Mouse (Mus musculus) duodenum, adult 2 months (tissue): ENCODE results near the gene Olfr486. TPM values are rescaled to one million over a fixed set of nuclear protein-coding genes. Genes with fewer than 3 reads are reported as not detected.

ENCODE experiments used
- polyA plus RNA-seq: library from polyadenylated mRNA; depleted of rRNA; stranded (reverse); fragments of >200 nt; gene quantifications from 2 replicates; pipeline ENCODE4 v1.2.3, GENCODE M21; 2012; ENCODE audit warnings: low replicate concordance; rRNA removed

Olfr486 gene
- polyA plus RNA-seq, result not detected in 2 replicates

GRCm38 (mm10) chr7:108172642-108173041, at the start of gene Olfr486:
Olfr486 (minus strand) TSS chr7:108172742.

GRCm38 (mm10) chr7:108214536-108214935, 42.0 kb upstream of the Olfr486 start, which contains the start of gene Olfr487:
Olfr487 (minus strand) TSS chr7:108214636.

GRCm38 (mm10) chr7:108159771-108160170, 12.8 kb downstream of the Olfr486 start, which contains the start of gene Olfr485:
Olfr485 (minus strand) TSS chr7:108159871.

GRCm38 (mm10) chr7:108127349-108127748, 45.2 kb downstream of the Olfr486 start, which contains the start of gene Olfr484:
Olfr484 (minus strand) TSS chr7:108127449.

Other genes starting within 250 kb of the Olfr486 start
- not detected in 2 replicates for gene Olfr473, start 242.3 kb downstream of the Olfr486 start, polyA plus RNA-seq
- not detected in 2 replicates for gene Olfr474, start 218.1 kb downstream of the Olfr486 start, polyA plus RNA-seq
- not detected in 2 replicates for gene Olfr476, start 207.9 kb downstream of the Olfr486 start, polyA plus RNA-seq
- gene Olfr477, start 186.0 kb downstream of the Olfr486 start, polyA plus RNA-seq, result not detected in 2 replicates
- gene Olfr478, start 138.8 kb downstream of the Olfr486 start, polyA plus RNA-seq, result not detected in 2 replicates
- gene Olfr479, start 122.0 kb downstream of the Olfr486 start, polyA plus RNA-seq, result not detected in 2 replicates
- not detected in 2 replicates for gene Olfr480, start 105.4 kb downstream of the Olfr486 start, polyA plus RNA-seq
- gene Olfr481, start 92.9 kb downstream of the Olfr486 start, polyA plus RNA-seq, result not detected in 2 replicates
- gene Olfr482, start 75.2 kb downstream of the Olfr486 start, polyA plus RNA-seq, result not detected in 2 replicates
- not detected in 2 replicates for gene Olfr483, start 71.9 kb downstream of the Olfr486 start, polyA plus RNA-seq
- not detected in 2 replicates for gene Olfr484, start 45.3 kb downstream of the Olfr486 start, polyA plus RNA-seq
- gene Olfr485, start 12.9 kb downstream of the Olfr486 start, polyA plus RNA-seq, result not detected in 2 replicates
- not detected in 2 replicates for gene Olfr487, start 41.9 kb upstream of the Olfr486 start, polyA plus RNA-seq
- gene Olfr488, start 85.6 kb upstream of the Olfr486 start, polyA plus RNA-seq, result not detected in 2 replicates
- gene Olfr490, start 116.2 kb upstream of the Olfr486 start, polyA plus RNA-seq, result not detected in 2 replicates
- not detected in 2 replicates for gene Olfr491, start 140.7 kb upstream of the Olfr486 start, polyA plus RNA-seq
- not detected in 2 replicates for gene Olfr492, start 150.9 kb upstream of the Olfr486 start, polyA plus RNA-seq
- gene Olfr493, start 174.2 kb upstream of the Olfr486 start, polyA plus RNA-seq, result not detected in 2 replicates
- not detected in 2 replicates for gene Olfr494, start 192.6 kb upstream of the Olfr486 start, polyA plus RNA-seq
- not detected in 2 replicates for gene Olfr495, start 220.4 kb upstream of the Olfr486 start, polyA plus RNA-seq
- not detected in 2 replicates for gene Olfr497, start 247.7 kb upstream of the Olfr486 start, polyA plus RNA-seq